Mouse (Mus musculus): ENCODE results near the gene Atf7ip2. TPM values are rescaled to one million over a fixed set of nuclear protein-coding genes. Genes with fewer than 3 reads are reported as not detected.
"Not testable (repeated sequence)": the region's sequence is repeated elsewhere in the genome, so short reads cannot be mapped to it uniquely, and the experiment has no call there.

Atf7ip2 gene
- polyA plus RNA-seq, 1 experiment from 2014 or later, result 0.38 TPM

- H3K9ac ChIP-seq (ENCODE audit: low read length); H3K27me3 ChIP-seq (ENCODE audit: control insufficient read depth, insufficient read depth, low read length); H3K36me3 ChIP-seq (ENCODE audit: control insufficient read depth, insufficient read depth, low read length); ATAC-seq (ENCODE audit: insufficient number of reproducible peaks, insufficient read depth, low FRiP score, low read depth); H3K4me3 ChIP-seq (ENCODE audit: control insufficient read depth in 1 of 2, insufficient read depth in 1 of 2, low read depth in 1 of 2, low read length in 2 of 2); H3K27ac ChIP-seq (replicated peaks in 1 of 2; ENCODE audit: control insufficient read depth in 1 of 2, insufficient read depth in 1 of 2, low read depth in 2 of 2, low read length in 2 of 2); H3K4me1 ChIP-seq (ENCODE audit: control insufficient read depth in 2 of 2, insufficient read depth in 2 of 2, low read length in 2 of 2); H3K4me2 ChIP-seq (ENCODE audit: low read length): not testable (repeated sequence)
- WGBS, result 94% methylated on average over 10 of the region's 10 CpGs
- H3K9me3 ChIP-seq (ENCODE audit: control insufficient read depth, low read length), result peaks cover 36% of the 10 kb centered on the region
Measured at GRCm38 (mm10) chr16:10187461-10187860, 5.1 kb upstream of the Atf7ip2 start.

GRCm38 (mm10) chr16:10208777-10209176 is 16.3 kb downstream of the Atf7ip2 start:
- WGBS, result 75% methylated on average over 1 of the region's 1 CpGs
- H3K27ac ChIP-seq (replicated peaks in 1 of 2; ENCODE audit: control insufficient read depth in 1 of 2, insufficient read depth in 1 of 2, low read depth in 2 of 2, low read length in 2 of 2), result no peak overlapping the region

DNA sequence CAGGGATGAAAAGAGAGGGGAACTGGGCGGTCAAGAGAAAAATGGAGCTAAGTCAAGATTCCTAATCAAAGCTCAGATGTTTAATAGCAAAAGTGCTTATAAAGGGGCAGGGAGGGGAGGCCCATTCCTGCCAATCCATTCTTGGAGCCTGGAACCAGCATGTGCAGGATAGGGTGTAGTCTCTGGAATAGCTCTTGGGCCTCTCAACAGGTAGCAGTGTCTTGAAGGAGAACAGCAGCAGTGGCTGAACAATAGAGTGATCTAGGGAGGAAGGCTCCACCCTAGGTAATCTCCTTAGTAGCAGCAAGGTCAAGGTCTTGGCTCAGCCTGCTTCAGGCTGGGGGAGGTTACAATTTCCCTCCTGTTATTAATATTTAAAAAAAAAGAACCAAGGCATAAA is 23.9 kb downstream of the Atf7ip2 start:
- not testable (repeated sequence) for ATAC-seq (ENCODE audit: insufficient number of reproducible peaks, insufficient read depth, low FRiP score, low read depth); H3K9me3 ChIP-seq (ENCODE audit: control insufficient read depth, low read length); H3K36me3 ChIP-seq (ENCODE audit: control insufficient read depth, insufficient read depth, low read length); H3K4me3 ChIP-seq (ENCODE audit: control insufficient read depth in 1 of 2, insufficient read depth in 1 of 2, low read depth in 1 of 2, low read length in 2 of 2); H3K27ac ChIP-seq (replicated peaks in 1 of 2; ENCODE audit: control insufficient read depth in 1 of 2, insufficient read depth in 1 of 2, low read depth in 2 of 2, low read length in 2 of 2); H3K27me3 ChIP-seq (ENCODE audit: control insufficient read depth, insufficient read depth, low read length); H3K4me2 ChIP-seq (ENCODE audit: low read length); H3K4me1 ChIP-seq (ENCODE audit: control insufficient read depth in 2 of 2, insufficient read depth in 2 of 2, low read length in 2 of 2); H3K9ac ChIP-seq (ENCODE audit: low read length)
- 79% methylated on average over 1 of the region's 1 CpGs for WGBS

More at GRCm38 (mm10) chr16:10208777-10209176, 16.3 kb downstream of the Atf7ip2 start:
- no peaks in the 10 kb centered on the region for H3K9me3 ChIP-seq (ENCODE audit: control insufficient read depth, low read length)
- no peak overlapping the region for H3K9ac ChIP-seq (ENCODE audit: low read length)
- no peaks in the 10 kb centered on the region for H3K27me3 ChIP-seq (ENCODE audit: control insufficient read depth, insufficient read depth, low read length)
- no peak overlapping the region for H3K4me3 ChIP-seq (ENCODE audit: control insufficient read depth in 1 of 2, insufficient read depth in 1 of 2, low read depth in 1 of 2, low read length in 2 of 2)
- no peak for ATAC-seq (ENCODE audit: insufficient number of reproducible peaks, insufficient read depth, low FRiP score, low read depth)
- H3K4me2 ChIP-seq (ENCODE audit: low read length), result no peak overlapping the region
- no peaks in the 10 kb centered on the region for H3K36me3 ChIP-seq (ENCODE audit: control insufficient read depth, insufficient read depth, low read length)
- H3K4me1 ChIP-seq (ENCODE audit: control insufficient read depth in 2 of 2, insufficient read depth in 2 of 2, low read length in 2 of 2), result no peaks in the 10 kb centered on the region

- not testable (repeated sequence) for H3K4me3 ChIP-seq (ENCODE audit: control insufficient read depth in 1 of 2, insufficient read depth in 1 of 2, low read depth in 1 of 2, low read length in 2 of 2); H3K36me3 ChIP-seq (ENCODE audit: control insufficient read depth, insufficient read depth, low read length); H3K4me1 ChIP-seq (ENCODE audit: control insufficient read depth in 2 of 2, insufficient read depth in 2 of 2, low read length in 2 of 2); H3K27me3 ChIP-seq (ENCODE audit: control insufficient read depth, insufficient read depth, low read length); H3K27ac ChIP-seq (replicated peaks in 1 of 2; ENCODE audit: control insufficient read depth in 1 of 2, insufficient read depth in 1 of 2, low read depth in 2 of 2, low read length in 2 of 2); H3K9me3 ChIP-seq (ENCODE audit: control insufficient read depth, low read length); H3K9ac ChIP-seq (ENCODE audit: low read length); H3K4me2 ChIP-seq (ENCODE audit: low read length); ATAC-seq (ENCODE audit: insufficient number of reproducible peaks, insufficient read depth, low FRiP score, low read depth)
- 73% methylated on average over 2 of the region's 2 CpGs for WGBS
Measured at GRCm38 (mm10) chr16:10217020-10217419, 24.5 kb downstream of the Atf7ip2 start.

GRCm38 (mm10) chr16:10227361-10227760 is 34.8 kb downstream of the Atf7ip2 start:
- H3K9ac ChIP-seq (ENCODE audit: low read length), result no peak overlapping the region
- no peaks in the 10 kb centered on the region for H3K36me3 ChIP-seq (ENCODE audit: control insufficient read depth, insufficient read depth, low read length)
- H3K9me3 ChIP-seq (ENCODE audit: control insufficient read depth, low read length), result no peaks in the 10 kb centered on the region
- no peaks in the 10 kb centered on the region for H3K27me3 ChIP-seq (ENCODE audit: control insufficient read depth, insufficient read depth, low read length)
- ATAC-seq (ENCODE audit: insufficient number of reproducible peaks, insufficient read depth, low FRiP score, low read depth), result no peak
- no peaks in the 10 kb centered on the region for H3K4me1 ChIP-seq (ENCODE audit: control insufficient read depth in 2 of 2, insufficient read depth in 2 of 2, low read length in 2 of 2)
- 38% methylated on average over 1 of the region's 2 CpGs for WGBS
- no peak overlapping the region for H3K4me2 ChIP-seq (ENCODE audit: low read length)
- H3K4me3 ChIP-seq (ENCODE audit: control insufficient read depth in 1 of 2, insufficient read depth in 1 of 2, low read depth in 1 of 2, low read length in 2 of 2), result no peak overlapping the region
- no peak overlapping the region for H3K27ac ChIP-seq (replicated peaks in 1 of 2; ENCODE audit: control insufficient read depth in 1 of 2, insufficient read depth in 1 of 2, low read depth in 2 of 2, low read length in 2 of 2)

GRCm38 (mm10) chr16:10236601-10237000 is 44.1 kb downstream of the Atf7ip2 start:
- Histone ChIP-seq H3K27ac (replicated peaks in 1 of 2; ENCODE audit: control insufficient read depth in 1 of 2, insufficient read depth in 1 of 2, low read depth in 2 of 2, low read length in 2 of 2) (no peak overlapping the region), H3K4me3 (ENCODE audit: control insufficient read depth in 1 of 2, insufficient read depth in 1 of 2, low read depth in 1 of 2, low read length in 2 of 2) (no peak overlapping the region), H3K27me3 (ENCODE audit: control insufficient read depth, insufficient read depth, low read length) (no peaks in the 10 kb centered on the region), H3K4me1 (ENCODE audit: control insufficient read depth in 2 of 2, insufficient read depth in 2 of 2, low read length in 2 of 2) (no peaks in the 10 kb centered on the region), H3K9me3 (ENCODE audit: control insufficient read depth, low read length) (no peaks in the 10 kb centered on the region), H3K36me3 (ENCODE audit: control insufficient read depth, insufficient read depth, low read length) (no peaks in the 10 kb centered on the region), H3K9ac (ENCODE audit: low read length) (no peak overlapping the region), H3K4me2 (ENCODE audit: low read length) (no peak overlapping the region)
- no peak for ATAC-seq (ENCODE audit: insufficient number of reproducible peaks, insufficient read depth, low FRiP score, low read depth)

DNA sequence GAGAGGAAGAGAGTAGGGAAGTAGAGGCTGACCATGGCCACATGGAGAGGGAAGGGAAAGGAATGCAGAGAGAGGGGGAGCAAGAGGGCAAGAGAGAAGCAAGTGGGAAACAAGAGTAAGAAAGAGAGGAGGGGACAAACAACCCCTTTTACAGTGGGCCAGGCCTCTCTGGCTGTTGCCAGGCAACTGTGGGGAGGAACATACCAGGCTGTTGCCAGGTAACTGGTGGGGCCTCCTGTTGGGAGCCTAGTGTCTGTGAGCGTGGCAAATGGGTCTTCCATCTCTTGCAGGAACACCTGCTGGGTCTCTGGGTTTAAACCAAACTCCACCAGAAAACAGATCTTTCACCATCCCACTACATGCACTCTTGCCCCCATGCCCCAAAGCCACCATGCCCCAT is 61.5 kb downstream of the Atf7ip2 start:
- WGBS, result 88% methylated on average over 1 of the region's 1 CpGs
- no peak for ATAC-seq (ENCODE audit: insufficient number of reproducible peaks, insufficient read depth, low FRiP score, low read depth)

DNA sequence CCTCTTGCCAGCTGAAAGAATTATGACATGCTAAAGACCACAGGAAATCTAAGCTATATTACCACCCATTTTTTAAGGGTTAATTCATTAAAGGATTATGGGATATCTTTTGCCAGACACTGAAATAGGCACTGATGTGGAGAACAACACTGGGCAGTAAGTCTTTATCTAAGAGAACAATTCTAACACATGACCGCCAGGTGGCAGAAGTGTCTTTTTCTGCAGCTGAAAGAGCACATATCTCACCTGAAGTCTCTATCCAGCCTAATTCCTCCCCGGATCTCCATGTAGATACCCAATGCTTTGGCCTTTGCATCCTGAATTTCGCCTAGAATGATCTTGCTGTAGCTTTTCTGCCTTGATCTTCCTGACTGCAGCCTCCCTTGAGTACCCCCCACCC is 79.7 kb downstream of the Atf7ip2 start:
- Histone ChIP-seq H3K9me3 (ENCODE audit: control insufficient read depth, low read length) (0 out of 2 replicates have a peak, but pooled peaks cover 10% of the 10 kb centered on the region), H3K4me3 (ENCODE audit: control insufficient read depth in 1 of 2, insufficient read depth in 1 of 2, low read depth in 1 of 2, low read length in 2 of 2) (no peak overlapping the region), H3K4me2 (ENCODE audit: low read length) (no peak overlapping the region), H3K27ac (replicated peaks in 1 of 2; ENCODE audit: control insufficient read depth in 1 of 2, insufficient read depth in 1 of 2, low read depth in 2 of 2, low read length in 2 of 2) (no peak overlapping the region), H3K36me3 (ENCODE audit: control insufficient read depth, insufficient read depth, low read length) (no peaks in the 10 kb centered on the region), H3K27me3 (ENCODE audit: control insufficient read depth, insufficient read depth, low read length) (no peaks in the 10 kb centered on the region), H3K9ac (ENCODE audit: low read length) (no peak overlapping the region), H3K4me1 (ENCODE audit: control insufficient read depth in 2 of 2, insufficient read depth in 2 of 2, low read length in 2 of 2) (no peaks in the 10 kb centered on the region)
- no peak for ATAC-seq (ENCODE audit: insufficient number of reproducible peaks, insufficient read depth, low FRiP score, low read depth)
- 24% methylated on average over 3 of the region's 3 CpGs for WGBS

More for the DNA sequence above, 61.5 kb downstream of the Atf7ip2 start:
- no peaks in the 10 kb centered on the region for H3K27me3 ChIP-seq (ENCODE audit: control insufficient read depth, insufficient read depth, low read length)
- no peak overlapping the region for H3K27ac ChIP-seq (replicated peaks in 1 of 2; ENCODE audit: control insufficient read depth in 1 of 2, insufficient read depth in 1 of 2, low read depth in 2 of 2, low read length in 2 of 2)
- H3K9ac ChIP-seq (ENCODE audit: low read length), result no peak overlapping the region
- no peaks in the 10 kb centered on the region for H3K4me1 ChIP-seq (ENCODE audit: control insufficient read depth in 2 of 2, insufficient read depth in 2 of 2, low read length in 2 of 2)
- no peaks in the 10 kb centered on the region for H3K36me3 ChIP-seq (ENCODE audit: control insufficient read depth, insufficient read depth, low read length)
- H3K9me3 ChIP-seq (ENCODE audit: control insufficient read depth, low read length), result no peaks in the 10 kb centered on the region
- no peak overlapping the region for H3K4me3 ChIP-seq (ENCODE audit: control insufficient read depth in 1 of 2, insufficient read depth in 1 of 2, low read depth in 1 of 2, low read length in 2 of 2)
- H3K4me2 ChIP-seq (ENCODE audit: low read length), result no peak overlapping the region

Data from heart, embryonic 14.5 days (tissue).